Mouse (Mus musculus) c-Kit-positive CD71-negative TER-119-negative erythroid progenitor cells, embryonic 14.5 days (primary cell): ENCODE measurements around the gene Zfp148.
"Not testable (repeated sequence)": the region's sequence is repeated elsewhere in the genome, so short reads cannot be mapped to it uniquely, and the experiment has no call there.

Experiments
- DNase-seq: peaks from one replicate; pipeline ENCODE4 v3.0.0-alpha.2; 2013; ENCODE audit warnings: low read depth

Zfp148 gene

GRCm38 (mm10) chr16:33381614-33382245 lies 1.1 kb downstream of the Zfp148 start:
- DNase-seq = no peak

DNA sequence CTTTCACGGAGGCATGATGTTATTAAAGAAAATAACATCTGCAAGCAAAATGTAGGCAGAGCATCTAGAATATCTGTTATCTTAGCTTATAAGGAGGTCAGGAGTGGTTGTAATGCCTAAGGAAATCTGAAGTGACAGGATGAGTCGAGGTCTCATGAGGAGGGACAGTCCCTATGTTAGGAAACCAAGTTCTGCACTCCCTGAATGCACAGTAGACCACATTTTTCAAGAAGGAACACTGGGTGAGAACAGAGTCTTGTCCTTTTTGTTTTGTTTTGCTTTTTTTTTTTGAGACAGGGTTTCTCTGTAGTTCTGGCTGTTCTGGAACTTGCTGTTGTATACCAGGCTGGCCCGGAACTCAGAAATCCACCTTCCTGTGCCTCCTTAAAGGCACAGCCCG lies 1.7 kb downstream of the Zfp148 start:
- no peak for DNase-seq

GRCm38 (mm10) chr16:33383584-33383983 lies 2.9 kb downstream of the Zfp148 start:
- DNase-seq = no peak

DNA sequence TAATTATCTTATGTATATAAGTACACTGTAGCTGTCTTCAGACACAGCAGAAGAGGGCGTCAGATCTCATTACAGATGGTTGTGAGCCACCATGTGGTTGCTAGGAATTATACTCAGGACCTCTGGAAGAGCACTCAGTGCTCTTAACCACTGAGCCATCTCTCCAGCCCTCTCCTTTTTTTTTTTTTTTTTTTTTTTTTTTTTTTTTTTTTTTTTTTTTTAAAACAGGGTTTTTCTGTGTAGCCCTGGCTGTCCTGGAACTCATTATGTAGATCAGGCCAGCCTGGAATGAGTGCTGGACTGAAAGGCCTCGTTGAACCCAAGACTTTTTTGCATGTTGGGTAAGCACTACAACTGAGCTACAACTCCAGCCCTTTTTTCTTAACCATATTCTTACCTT lies 3.4 kb downstream of the Zfp148 start:
- DNase-seq = not testable (repeated sequence)

GRCm38 (mm10) chr16:33387013-33387412 lies 6.4 kb downstream of the Zfp148 start:
- DNase-seq = no peak

DNA sequence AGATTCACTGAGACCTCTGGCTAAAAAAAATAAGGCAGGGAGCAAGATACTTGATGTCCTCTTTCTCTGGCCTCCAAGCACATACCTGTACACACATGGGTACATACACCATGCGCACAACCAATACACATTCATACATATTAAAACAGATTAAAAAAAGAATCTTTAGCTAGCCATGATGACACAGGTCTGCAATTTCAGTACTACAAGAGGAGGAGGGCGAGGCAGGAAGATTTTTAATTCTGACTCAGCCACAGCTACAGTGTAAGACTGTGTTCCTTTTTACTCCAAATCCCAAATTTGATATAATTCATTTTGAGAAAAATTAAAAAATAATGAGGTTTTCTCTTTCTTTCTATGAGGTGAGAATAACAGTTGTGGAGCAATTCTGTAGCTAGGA lies 6.8 kb downstream of the Zfp148 start:
- DNase-seq = no peak

DNA sequence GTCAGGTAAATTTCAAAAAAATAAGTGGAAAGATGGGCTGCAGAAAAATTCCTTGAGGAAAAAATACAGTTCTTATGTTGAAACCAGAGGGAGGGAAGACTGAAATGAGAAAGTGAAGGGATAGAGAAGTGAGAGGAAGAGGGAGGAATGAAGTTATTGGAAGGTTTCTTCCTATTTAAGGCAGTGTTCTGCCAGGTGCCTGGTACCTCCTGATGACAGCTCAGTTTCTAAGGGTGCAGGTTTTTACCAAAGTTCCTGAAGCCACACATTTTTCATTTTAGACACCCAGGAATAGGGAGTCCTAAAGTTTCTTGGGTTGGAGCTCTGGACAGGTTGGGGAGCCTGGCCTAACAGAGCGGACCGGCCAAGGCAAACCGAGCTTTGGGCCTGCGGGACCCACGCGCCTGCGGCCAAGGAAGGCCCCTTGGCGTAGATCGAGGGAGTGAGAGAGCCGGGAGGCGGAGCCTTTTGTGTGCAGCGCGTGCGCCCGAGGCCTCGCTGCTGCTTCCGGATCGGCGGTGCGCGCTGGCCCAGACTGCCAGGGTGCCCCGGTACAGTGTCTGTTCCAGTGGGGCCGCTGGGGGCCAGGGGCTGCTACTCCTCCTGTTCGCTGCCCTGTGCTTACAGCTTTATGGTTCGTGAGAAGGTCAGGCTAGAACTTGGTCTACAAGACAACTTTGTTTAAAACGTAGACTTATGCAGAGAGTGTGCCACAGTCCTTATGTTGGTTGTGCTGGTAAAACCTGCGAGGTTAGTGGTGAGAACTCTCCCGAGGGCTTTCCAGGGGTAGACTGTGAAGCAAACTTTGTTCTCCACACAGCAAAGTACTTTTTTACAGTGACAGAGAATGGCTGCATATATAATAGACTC lies 19.5 kb downstream of the Zfp148 start:
- peak; percentile 69 for DNase-seq

DNA sequence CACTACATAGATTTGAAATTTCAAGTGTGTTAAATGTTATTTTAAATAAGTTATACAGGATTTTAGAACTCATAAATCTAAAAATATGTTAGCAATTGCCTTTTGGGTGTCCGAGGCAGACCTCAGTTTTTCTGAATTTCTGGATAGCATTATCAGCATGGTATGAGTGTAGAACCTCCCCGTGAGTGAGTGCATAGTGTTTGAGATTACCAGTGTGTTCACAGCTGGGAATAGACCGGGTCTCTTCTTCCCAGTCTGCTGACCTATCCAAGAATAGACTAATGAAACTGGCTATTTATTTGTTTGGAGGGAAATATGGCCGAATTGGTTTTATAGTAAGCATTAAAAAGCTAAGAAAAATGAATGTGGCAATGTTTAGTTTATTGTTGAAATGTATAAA lies 20.3 kb downstream of the Zfp148 start:
- DNase-seq = no peak

DNA sequence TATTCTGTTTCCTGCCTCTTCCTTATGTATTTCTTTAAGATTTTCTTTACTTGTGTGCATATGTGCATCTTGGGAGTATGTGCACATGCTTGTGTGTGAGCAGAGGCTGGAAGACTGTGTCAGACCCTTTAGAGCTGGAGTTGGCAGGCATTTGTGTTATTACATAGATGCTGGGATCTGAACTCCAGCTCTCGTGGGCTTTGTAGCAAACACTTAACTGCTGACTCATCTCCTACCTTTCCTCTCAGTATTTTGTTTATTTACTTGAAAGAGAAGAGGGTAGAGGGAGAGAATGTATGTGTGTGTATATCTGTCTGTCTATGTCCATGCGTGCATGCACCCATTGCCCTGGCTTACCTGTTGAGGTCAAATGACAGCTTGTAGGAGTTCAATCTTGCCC lies 22.6 kb downstream of the Zfp148 start:
- DNase-seq = no peak

- DNase-seq = no peak
Observed at GRCm38 (mm10) chr16:33404055-33404454, 23.4 kb downstream of the Zfp148 start.

DNA sequence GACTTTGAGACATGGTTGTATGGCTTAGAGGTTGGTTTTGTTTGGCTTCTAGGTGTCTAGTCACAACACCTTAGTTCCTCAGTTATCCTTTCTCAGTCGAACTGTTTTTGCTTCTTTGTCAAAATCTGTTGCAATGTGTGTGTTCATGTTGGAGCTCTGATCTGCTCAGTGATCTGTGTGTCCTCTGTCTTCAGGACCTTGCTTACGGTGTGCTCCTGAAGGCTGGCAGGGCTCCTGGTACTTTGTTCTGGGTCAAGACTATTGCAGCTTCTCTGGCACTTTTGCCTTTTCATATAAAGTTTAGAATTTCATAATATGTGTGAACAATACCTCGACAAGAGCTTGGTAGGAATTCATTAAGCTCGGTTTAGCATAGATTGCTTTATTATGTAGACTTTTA lies 24.9 kb downstream of the Zfp148 start:
- DNase-seq = no peak

- no peak for DNase-seq
Observed at GRCm38 (mm10) chr16:33410151-33410550, 29.5 kb downstream of the Zfp148 start.

DNA sequence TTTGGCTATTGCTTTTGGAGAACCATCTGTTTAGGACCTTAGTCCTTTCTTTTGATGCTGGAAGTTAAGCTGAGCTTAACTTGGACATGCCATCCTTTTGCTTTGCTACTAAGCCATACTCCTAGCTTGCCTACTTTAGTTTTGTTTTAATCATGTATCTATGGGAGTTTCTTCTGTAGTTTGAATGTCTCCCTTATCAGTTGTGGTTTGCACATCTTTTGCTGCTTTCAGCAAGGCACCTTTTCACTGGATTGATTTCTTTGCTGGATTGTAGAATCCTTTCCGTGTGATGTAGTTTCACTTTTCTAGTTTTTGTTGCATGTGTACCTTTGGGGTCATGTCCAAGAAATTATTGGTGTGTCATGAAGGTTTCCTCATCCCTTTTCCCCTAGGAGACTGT lies 30.0 kb downstream of the Zfp148 start:
- DNase-seq = no peak

DNA sequence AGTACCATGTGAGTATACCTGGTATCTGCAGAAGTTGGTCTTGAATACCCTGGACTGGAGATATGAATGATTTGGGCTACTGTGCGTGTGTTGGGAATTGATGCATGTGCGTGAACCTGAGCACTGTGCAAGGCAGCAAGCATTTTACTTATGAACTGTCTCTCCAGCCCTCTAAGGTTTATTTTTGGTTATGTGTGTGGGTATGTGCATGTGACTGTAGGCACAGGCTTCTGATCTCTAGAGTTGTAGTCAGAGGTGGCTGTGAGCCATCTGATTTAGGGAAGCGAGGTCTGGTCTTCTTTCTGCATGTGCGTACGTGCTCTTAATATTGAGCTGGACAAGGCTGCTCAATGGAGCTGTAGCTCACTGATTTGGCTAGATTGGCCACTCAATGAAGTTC lies 33.6 kb downstream of the Zfp148 start:
- DNase-seq = no peak

DNA sequence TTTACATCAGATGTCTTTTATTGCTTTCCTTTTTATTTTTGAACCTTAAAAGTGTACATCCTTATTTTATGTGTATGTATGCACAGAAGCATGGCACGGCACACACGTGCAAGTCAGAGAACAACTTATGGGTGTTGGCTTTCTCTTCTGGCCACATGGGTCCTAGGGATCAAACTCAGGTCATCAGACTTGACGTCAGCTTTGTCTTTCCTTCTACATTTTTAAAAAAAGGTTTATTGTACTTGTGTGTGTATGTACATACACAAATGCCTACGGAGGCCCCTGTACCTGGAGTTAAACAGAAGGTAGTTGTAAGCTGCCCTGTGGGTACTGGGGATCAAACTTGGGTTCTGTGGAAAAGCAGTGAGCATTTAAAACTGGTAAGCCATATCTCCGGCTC lies 35.0 kb downstream of the Zfp148 start:
- no peak for DNase-seq

- DNase-seq = no peak
Observed at GRCm38 (mm10) chr16:33428327-33428726, 47.7 kb downstream of the Zfp148 start.

- DNase-seq = no peak
Observed at GRCm38 (mm10) chr16:33431660-33432059, 51.0 kb downstream of the Zfp148 start.

DNA sequence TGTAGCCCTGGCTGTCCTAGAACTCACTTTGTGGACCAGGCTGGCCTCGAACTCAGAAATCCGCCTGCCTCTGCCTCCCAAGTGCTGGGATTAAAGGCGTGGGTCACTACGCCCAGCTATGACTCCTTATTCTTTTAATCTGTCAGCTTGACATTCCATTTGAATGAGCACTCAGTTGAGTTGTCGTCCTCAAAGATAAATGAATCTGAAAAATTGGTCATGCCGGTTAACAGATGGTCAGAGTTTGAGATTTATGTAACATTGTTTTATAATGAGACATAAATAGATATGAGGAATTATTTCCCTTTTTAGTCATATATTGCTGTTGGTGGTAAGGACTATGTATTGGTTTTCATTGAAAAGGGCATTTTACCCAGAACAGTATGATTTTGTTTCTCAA lies 60.4 kb downstream of the Zfp148 start:
- no peak for DNase-seq

DNA sequence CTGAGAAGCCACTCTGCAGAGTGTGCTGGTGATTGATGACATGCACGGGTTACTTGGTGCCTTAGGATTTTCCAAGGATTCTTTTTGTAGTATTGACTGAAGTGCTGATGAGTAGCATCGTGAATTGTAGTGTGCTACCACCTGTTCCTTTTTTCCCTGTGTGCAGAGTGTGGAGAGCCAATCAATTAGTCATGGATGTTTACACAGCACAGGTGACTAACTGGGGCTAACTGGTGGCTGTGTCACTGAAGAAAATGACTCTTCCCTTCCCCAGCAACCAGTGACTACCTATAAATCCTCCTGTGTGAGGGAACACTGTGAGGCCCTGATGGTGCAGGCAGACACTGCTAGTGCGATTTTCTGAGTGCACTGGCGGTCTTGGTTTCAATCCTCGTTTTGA lies 66.2 kb downstream of the Zfp148 start:
- DNase-seq = no peak

DNA sequence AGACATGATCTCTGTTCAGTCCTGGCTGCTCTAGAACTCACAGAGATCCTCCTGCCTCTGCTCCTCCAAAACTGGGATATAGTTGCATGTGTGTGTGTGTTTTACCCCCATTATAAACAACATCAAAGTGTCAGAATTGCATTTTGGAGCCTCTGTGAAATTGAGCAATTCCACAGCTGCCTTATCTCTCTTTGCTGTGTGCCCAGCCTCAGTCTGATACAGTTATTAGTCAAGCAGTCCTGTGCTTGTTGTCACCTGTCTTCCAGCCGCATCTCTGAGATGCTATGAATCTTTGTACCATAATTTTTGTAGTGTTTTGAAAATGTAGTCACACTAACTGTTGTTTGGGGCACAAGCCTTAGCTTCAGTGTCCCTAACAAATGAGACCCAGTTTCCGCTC lies 73.2 kb downstream of the Zfp148 start:
- DNase-seq = no peak

DNA sequence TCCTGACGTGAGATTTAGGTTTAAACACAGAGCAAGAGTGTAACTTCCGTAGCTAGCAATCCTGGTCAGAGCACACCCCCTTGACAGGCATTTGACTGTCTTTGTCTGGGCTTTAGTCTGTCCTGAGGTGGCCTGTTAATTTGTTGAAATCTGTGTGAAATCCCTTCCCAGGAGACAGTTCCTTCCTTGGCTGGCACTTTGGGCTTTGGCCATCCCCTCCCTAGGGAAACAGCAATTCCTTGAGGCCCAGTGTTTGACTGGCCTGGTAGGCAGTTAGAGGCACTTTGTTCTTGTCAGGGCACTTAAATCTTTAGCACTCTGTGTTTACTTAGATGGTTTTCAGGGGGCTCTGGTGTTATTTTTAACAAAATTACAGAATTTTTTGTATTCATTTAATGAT lies 73.7 kb downstream of the Zfp148 start:
- no peak for DNase-seq

DNA sequence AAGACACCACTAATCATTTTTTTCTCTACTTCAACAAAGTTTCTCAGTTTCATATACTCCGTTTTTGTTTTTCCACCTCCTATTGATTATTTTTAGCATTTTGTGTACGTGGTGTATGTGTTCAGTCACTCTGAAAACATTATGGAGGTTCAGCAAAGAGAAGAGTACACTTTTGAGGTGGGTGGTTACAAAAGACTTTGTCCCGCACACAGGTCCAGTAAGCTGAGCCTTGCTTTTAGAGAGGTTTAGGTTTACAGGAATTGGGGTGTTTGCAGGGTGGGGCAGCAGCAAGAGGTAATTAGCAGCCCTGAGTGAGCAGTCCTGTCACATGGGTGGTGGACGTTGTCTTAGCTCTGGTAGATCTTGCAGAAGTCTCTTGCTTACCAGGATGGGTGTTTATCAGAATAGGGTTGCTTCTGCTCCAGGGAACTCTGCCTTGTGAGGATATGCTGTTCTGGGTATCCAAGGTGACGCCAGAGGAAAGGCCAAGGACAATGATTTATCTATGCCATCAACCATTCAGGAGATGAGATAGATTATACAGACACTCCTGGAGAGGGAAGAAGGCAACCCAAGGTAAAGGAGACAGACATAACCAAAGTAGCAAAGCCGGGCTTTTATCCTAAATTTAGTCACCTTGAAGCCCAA lies 74.8 kb downstream of the Zfp148 start:
- no peak for DNase-seq

DNA sequence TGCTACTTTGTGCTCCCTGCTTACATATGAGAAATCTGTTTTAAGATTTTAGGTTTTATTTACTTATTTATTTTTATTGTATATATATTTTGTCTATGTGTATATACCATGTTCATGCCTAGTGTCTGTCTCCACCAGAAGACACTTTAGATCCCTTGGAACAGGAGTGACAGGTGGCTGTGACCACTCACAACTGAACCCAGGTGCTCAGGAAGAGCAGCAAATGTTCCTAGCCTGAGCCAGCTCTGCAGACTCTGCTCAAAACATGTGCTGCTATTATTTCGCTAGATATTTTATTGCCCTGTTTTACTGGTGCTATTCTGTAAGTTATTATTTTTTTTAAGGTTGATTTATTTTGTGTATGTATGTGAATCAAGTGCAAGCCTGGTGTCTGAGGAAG lies 78.5 kb downstream of the Zfp148 start:
- no peak for DNase-seq
